Mouse (Mus musculus): Measurements from ENCODE around the gene Stat3. TPM values are rescaled to one million over a fixed set of nuclear protein-coding genes. Genes with fewer than 3 reads are reported as not detected.

The Stat3 gene
- total RNA-seq (2014; fragmentation: Nextera tagmentation) (81.1 and 87.5 TPM in 2 replicates), total RNA-seq (2017) (69.3 and 70.3 TPM in 2 replicates), polyA plus RNA-seq (2012) (42.1 and 63.5 TPM in 2 replicates)

- ATAC-seq (ENCODE audit: extremely low read depth, insufficient number of reproducible peaks, low FRiP score, poor library complexity, severe bottlenecking) (peak; percentile 95), DNase-seq (ENCODE audit: low spot score) (peak; percentile 94)
- Histone ChIP-seq H3K27me3 (ENCODE audit: insufficient read depth, low read length) (no peaks in the 10 kb centered on the region), H3K36me3 (replicated peaks) (peaks cover 10% of the 10 kb centered on the region), H3K4me3 (ENCODE audit: low read depth, low read length) (peak within 1 kb of the TSS; percentile 99), H3K4me1 (ENCODE audit: insufficient read depth, low read depth, low read length) (peaks cover 49% of the 10 kb centered on the region), H3K9me3 (replicated peaks) (peaks cover 1% of the 10 kb centered on the region)
- TF ChIP-seq POLR2AphosphoS5 (IDR thresholded peaks at IDR 0.05; ENCODE audit: insufficient replicate concordance, low read depth, low read length): no peak
- TF ChIP-seq GATA1 (IDR thresholded peaks at IDR 0.05; ENCODE audit: borderline replicate concordance, low read length): no peak
- TF ChIP-seq CTCF (IDR thresholded peaks at IDR 0.05; ENCODE audit: low read depth, low read length): no peak
- TF ChIP-seq TAL1 (conservative IDR thresholded peaks at IDR 0.05; ENCODE audit: low read depth, low read length): no peak
- no peak for TF ChIP-seq GATA2 (IDR thresholded peaks at IDR 0.05; ENCODE audit: borderline replicate concordance, low read depth, low read length)
Observed at GRCm38 (mm10) chr11:100939512-100940151, at the start of gene Stat3. Gene Stat3 (minus strand): TSS chr11:100939540.

- Histone ChIP-seq H3K27me3 (ENCODE audit: insufficient read depth, low read length) (peaks cover 11% of the 10 kb centered on the region), H3K4me3 (ENCODE audit: low read depth, low read length) (no peak overlapping the region), H3K4me1 (ENCODE audit: insufficient read depth, low read depth, low read length) (peaks cover 8% of the 10 kb centered on the region; the same call in 1 of the 2 replicates), H3K36me3 (replicated peaks) (no peaks in the 10 kb centered on the region), H3K9me3 (replicated peaks) (no peaks in the 10 kb centered on the region)
- ATAC-seq (ENCODE audit: extremely low read depth, insufficient number of reproducible peaks, low FRiP score, poor library complexity, severe bottlenecking) (no peak), DNase-seq (ENCODE audit: low spot score) (no peak)
- TF ChIP-seq CTCF (IDR thresholded peaks at IDR 0.05; ENCODE audit: low read depth, low read length): no peak
- TF ChIP-seq GATA1 (IDR thresholded peaks at IDR 0.05; ENCODE audit: borderline replicate concordance, low read length): no peak
- TF ChIP-seq GATA2 (IDR thresholded peaks at IDR 0.05; ENCODE audit: borderline replicate concordance, low read depth, low read length): no peak
- TF ChIP-seq POLR2AphosphoS5 (IDR thresholded peaks at IDR 0.05; ENCODE audit: insufficient replicate concordance, low read depth, low read length): no peak
- no peak for TF ChIP-seq TAL1 (conservative IDR thresholded peaks at IDR 0.05; ENCODE audit: low read depth, low read length)
Observed at GRCm38 (mm10) chr11:100988674-100989073, 49.3 kb upstream of the Stat3 start.

GRCm38 (mm10) chr11:100985607-100986006, 46.3 kb upstream of the Stat3 start:
- DNase-seq (ENCODE audit: low spot score) (no peak), ATAC-seq (ENCODE audit: extremely low read depth, insufficient number of reproducible peaks, low FRiP score, poor library complexity, severe bottlenecking) (no peak)
- no peak overlapping the region for H3K4me3 ChIP-seq (ENCODE audit: low read depth, low read length)
- no peak for TF ChIP-seq GATA2 (IDR thresholded peaks at IDR 0.05; ENCODE audit: borderline replicate concordance, low read depth, low read length)
- TF ChIP-seq TAL1 (conservative IDR thresholded peaks at IDR 0.05; ENCODE audit: low read depth, low read length): no peak
- no peak for TF ChIP-seq POLR2AphosphoS5 (IDR thresholded peaks at IDR 0.05; ENCODE audit: insufficient replicate concordance, low read depth, low read length)
- no peak for TF ChIP-seq GATA1 (IDR thresholded peaks at IDR 0.05; ENCODE audit: borderline replicate concordance, low read length)
- no peak for TF ChIP-seq CTCF (IDR thresholded peaks at IDR 0.05; ENCODE audit: low read depth, low read length)
- H3K36me3 ChIP-seq (replicated peaks): no peaks in the 10 kb centered on the region
- H3K27me3 ChIP-seq (ENCODE audit: insufficient read depth, low read length): peaks cover 23% of the 10 kb centered on the region
- no peaks in the 10 kb centered on the region for H3K9me3 ChIP-seq (replicated peaks)
- peaks cover 17% of the 10 kb centered on the region for H3K4me1 ChIP-seq (ENCODE audit: insufficient read depth, low read depth, low read length)

- Histone ChIP-seq H3K27me3 (ENCODE audit: insufficient read depth, low read length) (peaks cover 20% of the 10 kb centered on the region), H3K4me1 (ENCODE audit: insufficient read depth, low read depth, low read length) (peaks cover 17% of the 10 kb centered on the region), H3K36me3 (replicated peaks) (no peaks in the 10 kb centered on the region), H3K9me3 (replicated peaks) (no peaks in the 10 kb centered on the region), H3K4me3 (ENCODE audit: low read depth, low read length) (no peak overlapping the region)
- no peak for ATAC-seq (ENCODE audit: extremely low read depth, insufficient number of reproducible peaks, low FRiP score, poor library complexity, severe bottlenecking)
- no peak for DNase-seq (ENCODE audit: low spot score)
- no peak for TF ChIP-seq GATA2 (IDR thresholded peaks at IDR 0.05; ENCODE audit: borderline replicate concordance, low read depth, low read length)
- TF ChIP-seq GATA1 (IDR thresholded peaks at IDR 0.05; ENCODE audit: borderline replicate concordance, low read length): no peak
- no peak for TF ChIP-seq POLR2AphosphoS5 (IDR thresholded peaks at IDR 0.05; ENCODE audit: insufficient replicate concordance, low read depth, low read length)
- no peak for TF ChIP-seq CTCF (IDR thresholded peaks at IDR 0.05; ENCODE audit: low read depth, low read length)
- TF ChIP-seq TAL1 (conservative IDR thresholded peaks at IDR 0.05; ENCODE audit: low read depth, low read length): no peak
Observed at GRCm38 (mm10) chr11:100983778-100984131, 44.4 kb upstream of the Stat3 start.

DNA sequence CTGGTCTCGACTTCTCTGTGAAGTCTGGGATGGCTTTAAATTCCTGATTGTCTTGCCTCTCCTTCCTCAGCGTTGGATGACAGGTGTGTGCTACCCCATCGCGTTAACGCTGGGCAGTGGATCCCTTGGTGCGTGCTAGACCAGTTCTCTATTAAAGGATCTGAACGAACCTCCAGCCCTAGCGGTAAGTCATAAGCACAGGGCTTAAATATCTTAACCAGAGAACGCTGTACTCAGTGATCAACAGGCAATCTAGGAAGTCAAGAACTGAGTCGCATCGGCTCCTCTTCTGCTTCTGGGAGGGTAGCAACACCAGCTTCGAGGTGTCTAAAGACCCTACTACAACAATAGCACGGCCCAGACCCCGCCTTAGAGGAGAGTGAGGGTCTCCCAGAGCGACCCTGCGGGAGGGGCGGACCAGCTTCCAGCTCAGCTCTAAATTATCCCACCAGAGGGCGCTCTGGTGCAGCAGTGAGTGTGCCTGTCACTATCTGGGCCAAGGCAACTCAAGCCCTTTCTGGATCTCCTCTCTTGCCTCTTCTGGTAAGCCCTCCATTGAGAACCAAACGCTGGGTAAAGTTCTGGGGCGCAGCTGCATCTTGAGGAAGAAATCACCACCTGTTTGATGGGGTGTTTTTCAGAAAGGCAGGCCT, 43.9 kb upstream of the Stat3 start:
- TF ChIP-seq CTCF (IDR thresholded peaks at IDR 0.05; ENCODE audit: low read depth, low read length): peak; percentile 73
- TF ChIP-seq TAL1 (conservative IDR thresholded peaks at IDR 0.05; ENCODE audit: low read depth, low read length): no peak
- TF ChIP-seq POLR2AphosphoS5 (IDR thresholded peaks at IDR 0.05; ENCODE audit: insufficient replicate concordance, low read depth, low read length): no peak
- TF ChIP-seq GATA1 (IDR thresholded peaks at IDR 0.05; ENCODE audit: borderline replicate concordance, low read length): no peak
- TF ChIP-seq GATA2 (IDR thresholded peaks at IDR 0.05; ENCODE audit: borderline replicate concordance, low read depth, low read length): no peak
- no peak overlapping the region for H3K4me3 ChIP-seq (ENCODE audit: low read depth, low read length)

DNA sequence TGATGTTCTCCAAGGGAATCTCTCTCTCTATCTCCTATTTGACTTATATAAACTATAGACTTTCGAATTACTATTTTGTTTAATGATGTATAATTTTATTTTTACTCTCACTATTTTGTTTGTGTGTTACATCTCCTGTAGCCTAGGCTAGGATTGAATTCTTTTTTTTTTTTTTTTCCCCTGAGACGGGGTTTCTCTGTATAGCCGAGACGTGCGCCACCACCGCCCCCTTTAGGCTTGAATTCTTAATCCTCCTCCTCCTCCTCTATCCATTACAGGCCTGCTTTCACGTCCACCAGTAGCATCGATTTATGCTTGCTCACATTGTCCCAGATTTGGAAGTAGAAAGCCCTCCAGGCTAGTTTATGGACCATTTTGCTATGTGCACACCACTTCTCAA, 42.7 kb upstream of the Stat3 start:
- ATAC-seq (ENCODE audit: extremely low read depth, insufficient number of reproducible peaks, low FRiP score, poor library complexity, severe bottlenecking) (no peak), DNase-seq (ENCODE audit: low spot score) (no peak)
- no peaks in the 10 kb centered on the region for H3K9me3 ChIP-seq (replicated peaks)
- H3K36me3 ChIP-seq (replicated peaks): no peaks in the 10 kb centered on the region
- H3K4me1 ChIP-seq (ENCODE audit: insufficient read depth, low read depth, low read length): peaks cover 17% of the 10 kb centered on the region
- peaks cover 20% of the 10 kb centered on the region for H3K27me3 ChIP-seq (ENCODE audit: insufficient read depth, low read length)
- H3K4me3 ChIP-seq (ENCODE audit: low read depth, low read length): no peak overlapping the region
- no peak for TF ChIP-seq CTCF (IDR thresholded peaks at IDR 0.05; ENCODE audit: low read depth, low read length)
- TF ChIP-seq GATA2 (IDR thresholded peaks at IDR 0.05; ENCODE audit: borderline replicate concordance, low read depth, low read length): no peak
- TF ChIP-seq GATA1 (IDR thresholded peaks at IDR 0.05; ENCODE audit: borderline replicate concordance, low read length): no peak
- no peak for TF ChIP-seq TAL1 (conservative IDR thresholded peaks at IDR 0.05; ENCODE audit: low read depth, low read length)
- no peak for TF ChIP-seq POLR2AphosphoS5 (IDR thresholded peaks at IDR 0.05; ENCODE audit: insufficient replicate concordance, low read depth, low read length)

More for the DNA sequence above, 43.9 kb upstream of the Stat3 start:
- ATAC-seq (ENCODE audit: extremely low read depth, insufficient number of reproducible peaks, low FRiP score, poor library complexity, severe bottlenecking) (no peak), DNase-seq (ENCODE audit: low spot score) (peak; percentile 44)
- Histone ChIP-seq H3K9me3 (replicated peaks) (no peaks in the 10 kb centered on the region), H3K4me1 (ENCODE audit: insufficient read depth, low read depth, low read length) (peaks cover 17% of the 10 kb centered on the region), H3K27me3 (ENCODE audit: insufficient read depth, low read length) (peaks cover 20% of the 10 kb centered on the region), H3K36me3 (replicated peaks) (no peaks in the 10 kb centered on the region)

Measured in G1E (cell line).